Mouse (Mus musculus): ENCODE measurements around the gene Nf2.

DNA sequence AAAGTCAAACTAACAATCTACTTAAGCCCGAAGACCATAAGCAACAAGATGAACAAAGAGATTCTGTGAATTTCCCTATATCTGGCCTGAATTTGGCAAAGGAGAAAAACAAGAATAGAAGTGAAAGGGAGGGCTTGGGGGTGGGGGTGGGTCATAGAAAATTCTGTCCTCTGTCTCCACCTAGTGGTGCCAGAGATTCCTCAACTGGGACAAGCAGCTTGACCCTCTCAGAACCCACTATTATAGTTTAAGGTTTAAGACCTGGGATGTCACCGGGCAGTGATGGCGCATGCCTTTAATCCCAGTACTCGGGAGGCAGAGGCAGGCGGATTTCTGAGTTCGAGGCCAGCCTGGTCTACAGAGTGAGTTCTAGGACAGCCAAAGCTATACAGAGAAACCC, 12.6 kb downstream of the Nf2 start:
- TF ChIP-seq CTCF (IDR thresholded peaks at IDR 0.05; ENCODE audit: borderline replicate concordance, extremely low read depth, insufficient read depth, insufficient read length), result peak; percentile 70
- no peak for TF ChIP-seq POLR2A (IDR thresholded peaks at IDR 0.05; ENCODE audit: borderline replicate concordance, extremely low read depth, insufficient read depth, insufficient read length, poor library complexity, severe bottlenecking)

Measured in brain, embryonic 14.5 days (tissue).